Mouse (Mus musculus) left cerebral cortex, adult 2 months (tissue): ENCODE measurements around the gene Znhit2. TPM values are rescaled to one million over a fixed set of nuclear protein-coding genes. Genes with fewer than 3 reads are reported as not detected.

Experiments
- DNase-seq, 2 experiments: peaks; one replicate each; pipeline ENCODE4 v3.0.0; 2021 to 2022; ENCODE audit warnings: low spot score in 2 of 2, mixed read lengths in 1 of 2; ENCODE audit errors: extremely low spot score in 1 of 2
- H3K27ac ChIP-seq: fragments of 200-600 bp; 2 replicates; pipeline ENCODE4 v1.8.1; 2022
- H3K4me3 ChIP-seq: fragments of 200-600 bp; 2 replicates; pipeline ENCODE4 v1.8.1; 2022
- CTCF ChIP-seq: fragments of 200-600 bp; IDR thresholded peaks from 2 replicates; pipeline ENCODE4 v1.8.1; 2022; ENCODE audit warnings: antibody characterized with exemption, mild to moderate bottlenecking, moderate library complexity
- intact Hi-C: fragments of 180-260 bp; cut with DNase I; formaldehyde crosslinking; loops from one replicate; pipeline ENCODE4 v1.15.1; 2025
- total RNA-seq, 2 experiments: library from RNA; stranded (reverse); gene quantifications; 2 replicates each; pipeline ENCODE4 v1.2.3; 2021

Znhit2 gene
- total RNA-seq, 2 experiments from 2014 or later, result 33.9 to 39.1 TPM

DNA sequence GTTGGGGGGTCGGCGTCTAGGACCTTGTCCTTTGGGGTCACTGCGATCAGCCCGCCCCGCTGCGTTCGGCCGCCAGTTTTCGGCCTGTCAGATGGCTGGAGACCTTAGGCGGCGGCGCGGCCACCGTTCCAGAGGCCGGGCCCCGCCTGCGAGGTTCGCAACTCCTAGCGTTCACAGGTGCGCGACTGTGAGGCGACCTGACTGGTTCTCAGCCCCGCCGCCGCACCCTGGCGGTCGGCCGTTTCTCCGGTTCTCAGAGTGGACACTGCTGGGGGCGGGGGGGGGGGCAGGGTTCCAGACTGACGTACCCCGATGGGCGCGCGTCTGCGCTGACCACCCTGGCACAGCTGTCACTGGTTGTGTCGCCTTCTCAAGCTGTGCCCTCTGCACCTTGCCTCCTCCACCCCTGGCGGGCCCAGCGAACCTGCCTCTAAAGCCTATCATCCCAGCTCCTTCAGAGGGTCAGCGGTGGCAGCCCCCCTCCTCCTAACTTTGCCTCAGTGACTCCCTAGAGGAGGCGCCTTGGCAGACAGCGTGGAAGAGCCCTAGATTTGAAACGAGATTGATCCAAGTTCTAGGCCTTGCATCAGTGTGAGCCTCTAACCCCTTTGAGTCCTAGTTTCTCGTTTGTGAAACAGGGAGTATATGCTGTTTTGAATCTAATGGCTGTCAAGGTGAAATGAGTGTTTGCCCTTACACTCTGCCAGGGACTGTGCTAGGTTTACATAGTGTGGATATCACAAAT is 13.7 kb upstream of the Znhit2 start:
- H3K27ac ChIP-seq, result peak overlapping the region; percentile 99
- no peak for DNase-seq
- H3K4me3 ChIP-seq, result peak overlapping the region; percentile 64
- intact Hi-C loops, result loop anchor here (1.0 to 10.0 kb wide), 4 partner anchors 10 to 263 kb away; partner anchors contain the start of genes Fau, Mrpl49, Pola2 and Snx15
- no peak for TF ChIP-seq CTCF

DNA sequence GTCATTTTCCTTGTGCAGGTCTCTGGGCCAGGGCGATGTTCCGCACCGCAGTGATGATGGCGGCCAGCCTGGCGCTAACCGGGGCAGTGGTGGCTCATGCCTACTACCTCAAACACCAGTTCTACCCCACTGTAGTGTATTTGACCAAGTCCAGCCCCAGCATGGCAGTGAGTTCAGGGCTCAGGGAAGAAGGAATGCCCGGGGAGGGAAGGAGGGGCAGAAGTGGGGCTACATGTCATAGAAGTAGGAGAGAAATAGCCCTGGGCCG is 13.2 kb upstream of the Znhit2 start:
- intact Hi-C loops, result loop anchor here (1.0 to 10.0 kb wide), 4 partner anchors 9 to 263 kb away; partner anchors contain the start of genes Fau, Mrpl49, Pola2 and Snx15
- peak overlapping the region; percentile 64 for H3K4me3 ChIP-seq
- DNase-seq, result no peak
- no peak for TF ChIP-seq CTCF
- H3K27ac ChIP-seq, result peak overlapping the region; percentile 99; the same call in 1 of the 2 replicates

DNA sequence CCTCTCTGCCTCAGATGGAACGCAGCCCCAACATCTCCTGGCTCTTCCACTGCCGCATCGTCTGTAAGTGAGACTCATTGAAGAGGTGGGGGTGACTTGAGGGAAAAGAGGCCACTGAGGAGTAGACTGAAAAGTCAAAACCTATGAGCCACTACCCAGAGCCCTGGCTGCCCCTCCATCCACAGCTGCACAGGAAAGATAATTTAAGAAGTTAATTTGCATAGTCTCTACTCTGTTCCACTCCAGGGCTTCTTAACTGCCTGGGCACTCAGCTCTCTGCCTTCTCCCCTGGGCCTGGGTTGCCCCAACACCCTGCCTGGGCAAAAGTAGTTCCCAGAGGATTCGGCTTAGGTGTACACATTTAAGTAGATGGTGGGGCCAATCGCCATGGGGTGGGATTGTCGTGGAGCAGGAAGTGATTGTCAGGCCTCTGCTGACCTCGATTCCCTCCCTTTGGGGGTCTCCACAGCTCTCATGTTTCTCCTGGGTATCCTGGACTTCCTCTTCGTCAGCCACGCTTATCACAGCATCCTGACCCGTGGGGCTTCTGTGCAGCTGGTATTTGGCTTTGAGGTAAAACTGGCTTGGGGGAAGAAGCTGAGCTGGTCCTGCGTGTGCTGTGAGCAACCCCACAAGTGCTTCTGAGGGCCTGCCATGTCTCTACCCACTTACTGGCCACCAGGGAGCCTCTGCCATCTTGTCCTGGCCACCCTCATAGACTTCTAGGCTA is 12.1 kb upstream of the Znhit2 start:
- TF ChIP-seq CTCF, result no peak
- intact Hi-C loops, result loop anchor here (5.0 to 10.0 kb wide), 2 partner anchors 78 to 264 kb away; partner anchors contain the start of gene Snx15
- Histone ChIP-seq H3K4me3 (no peak overlapping the region), H3K27ac (no peak overlapping the region)
- DNase-seq, result no peak

DNA sequence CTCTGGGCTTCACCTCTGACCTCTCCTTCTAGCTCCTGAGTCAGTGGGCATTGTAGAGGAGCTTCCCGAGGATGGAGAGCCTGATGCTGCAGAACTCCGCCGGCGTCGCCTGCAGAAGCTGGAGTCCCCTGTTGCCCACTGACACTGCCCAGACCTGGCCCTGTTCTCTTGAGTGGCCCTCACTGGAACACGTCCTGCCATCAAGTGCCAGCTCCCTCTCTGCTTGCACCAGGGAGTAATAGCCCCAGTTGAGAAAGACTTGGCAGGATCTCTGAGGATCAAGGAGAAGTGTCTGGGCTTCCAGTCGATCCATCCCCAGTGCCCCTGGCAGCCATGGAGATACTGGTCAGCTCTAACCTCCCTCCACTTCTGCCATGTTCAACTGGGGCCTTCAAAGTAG is 8.5 kb upstream of the Znhit2 start:
- no peak overlapping the region for H3K4me3 ChIP-seq
- no peak for DNase-seq
- no peak for TF ChIP-seq CTCF
- intact Hi-C loops, result no loop called here
- no peak overlapping the region for H3K27ac ChIP-seq

DNA sequence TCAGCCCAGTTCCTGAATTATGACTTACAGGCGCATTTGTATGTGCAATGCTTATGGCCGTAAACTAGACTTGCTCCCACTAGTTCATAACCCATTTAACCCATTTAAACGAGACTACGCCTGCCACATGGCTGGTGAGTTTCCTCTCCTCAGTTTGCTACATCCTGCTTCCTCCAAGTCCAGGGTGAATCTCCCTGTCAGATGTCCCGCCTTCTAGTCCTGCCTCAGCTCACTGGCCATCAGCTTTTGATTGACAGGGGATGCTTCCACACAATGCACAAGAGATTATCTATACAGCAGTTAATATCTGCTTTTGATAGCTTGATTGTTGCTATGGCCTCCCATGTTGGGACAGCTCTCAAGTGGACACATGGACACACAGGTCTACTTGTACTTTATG is 6.7 kb upstream of the Znhit2 start:
- H3K4me3 ChIP-seq, result no peak overlapping the region
- no peak overlapping the region for H3K27ac ChIP-seq
- intact Hi-C loops, result no loop called here
- no peak for TF ChIP-seq CTCF
- DNase-seq, result no peak

DNA sequence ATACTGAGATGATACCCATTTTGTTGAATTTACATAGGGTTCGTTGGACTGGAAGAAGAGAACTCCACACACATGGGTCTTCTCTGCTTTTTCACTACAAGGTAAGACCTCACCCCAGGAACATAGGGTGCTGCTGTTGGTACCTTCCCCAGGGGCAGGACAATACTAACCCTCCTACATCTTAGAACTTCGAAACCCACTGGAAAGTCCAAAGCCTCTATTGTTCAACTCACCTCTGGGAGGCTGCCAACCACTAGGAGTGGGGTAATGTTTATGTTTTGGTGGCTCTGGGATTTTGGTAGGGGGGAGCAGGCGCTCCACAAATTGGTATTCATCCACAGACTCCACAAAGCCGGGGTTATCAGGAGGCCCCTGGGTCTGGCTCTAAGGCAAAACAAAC is 4.3 kb upstream of the Znhit2 start:
- no peak for TF ChIP-seq CTCF
- H3K27ac ChIP-seq, result no peak overlapping the region
- DNase-seq, result no peak
- peak overlapping the region; percentile 86 for H3K4me3 ChIP-seq
- intact Hi-C loops, result loop anchor here (1.0 kb wide), 1 partner anchor 9 kb away; no protein-coding TSS in a partner anchor

DNA sequence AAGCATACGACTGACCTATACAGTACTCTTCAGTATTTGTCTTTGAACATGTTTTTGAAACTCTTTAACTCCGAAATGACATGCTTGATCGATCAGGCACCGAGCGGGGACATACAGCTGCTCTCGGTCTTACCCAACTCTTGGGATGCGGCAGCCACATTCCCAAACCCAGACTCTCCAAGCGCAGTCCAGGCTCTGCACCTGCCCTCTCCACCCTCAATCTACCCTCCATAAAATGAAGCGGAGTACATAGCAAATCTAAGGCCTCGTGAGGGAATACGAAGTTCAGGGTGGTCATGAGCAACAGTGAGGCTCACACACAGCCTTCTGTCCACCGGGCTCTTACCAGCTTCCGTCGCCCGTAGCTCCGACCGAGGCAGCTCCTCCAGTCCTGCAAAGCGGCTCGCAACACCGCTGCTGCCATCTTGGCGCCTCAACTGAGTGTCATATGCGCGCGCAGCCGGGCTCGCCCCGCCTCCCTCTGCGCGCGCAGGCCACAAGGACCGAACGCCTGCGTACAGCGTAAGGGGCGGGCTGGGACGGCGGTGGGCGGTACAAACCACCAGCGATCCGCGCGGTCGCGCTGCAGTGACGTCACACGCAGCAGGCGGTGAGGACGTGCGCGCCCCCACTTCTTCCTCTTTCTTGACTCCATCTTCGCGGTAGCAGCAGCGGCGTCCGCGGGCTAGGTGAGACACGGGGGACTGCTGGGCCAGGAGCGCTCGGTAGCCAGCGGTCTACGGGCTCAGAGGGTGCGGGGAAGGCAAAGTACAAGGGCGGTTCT is 3.5 kb upstream of the Znhit2 start, which contains the start of the genes Mrpl49 and Fau:
Gene Mrpl49 (minus strand): TSS at position 473 of the 784 bp plus-strand sequence.
Gene Fau (plus strand): TSS at position 532 of the 784 bp plus-strand sequence.
- H3K4me3 ChIP-seq, result peak within 1 kb of the TSS; percentile 86
- TF ChIP-seq CTCF, result no peak
- intact Hi-C loops, result loop anchor here (1.0 kb wide), 1 partner anchor 10 kb away; no protein-coding TSS in a partner anchor
- peak within 1 kb of the TSS; percentile 94 for H3K27ac ChIP-seq
- DNase-seq, result peak; percentile 99 to 100

DNA sequence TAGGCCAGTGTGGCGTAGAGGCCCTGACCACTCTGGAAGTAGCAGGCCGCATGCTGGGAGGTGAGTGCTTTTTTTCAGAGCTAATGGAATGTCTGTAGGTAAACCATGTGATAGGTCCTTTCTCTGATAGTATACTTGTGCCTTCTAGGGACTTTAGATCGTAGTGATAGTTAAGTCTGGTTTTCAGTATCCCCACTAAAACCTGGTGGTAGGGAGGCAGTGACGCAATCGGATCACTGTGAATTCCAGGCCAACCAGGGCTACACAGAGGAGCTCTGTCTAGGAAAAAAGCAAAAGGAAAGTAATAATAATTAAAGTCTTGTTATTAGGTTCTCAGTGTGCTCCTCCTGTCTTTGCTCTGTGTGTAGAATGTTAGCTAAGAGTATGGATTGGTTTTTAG is 2.5 kb upstream of the Znhit2 start:
- no peak for TF ChIP-seq CTCF
- intact Hi-C loops, result no loop called here
- Histone ChIP-seq H3K27ac (peak overlapping the region; percentile 94), H3K4me3 (peak overlapping the region; percentile 86)
- no peak for DNase-seq

DNA sequence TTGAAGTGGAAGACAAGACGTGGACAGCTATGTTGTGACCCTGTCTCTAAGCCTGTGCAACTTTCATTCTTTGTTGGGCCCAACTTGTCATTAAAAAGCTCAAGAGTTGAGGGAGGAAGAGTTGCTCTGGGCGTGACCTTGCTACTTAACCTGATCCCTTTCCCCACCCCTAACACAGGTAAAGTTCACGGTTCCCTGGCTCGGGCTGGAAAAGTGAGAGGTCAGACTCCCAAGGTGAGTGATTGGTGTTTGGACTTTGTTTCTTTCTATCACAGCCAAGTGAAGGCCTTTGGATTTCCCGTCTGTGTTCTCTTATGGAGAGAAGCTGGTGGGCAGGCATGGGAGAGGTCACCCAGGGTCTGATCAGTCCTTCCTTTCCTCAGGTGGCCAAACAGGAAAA is 2.0 kb upstream of the Znhit2 start:
- Histone ChIP-seq H3K27ac (no peak overlapping the region), H3K4me3 (peak overlapping the region; percentile 86)
- TF ChIP-seq CTCF, result no peak
- intact Hi-C loops, result no loop called here
- DNase-seq, result no peak

DNA sequence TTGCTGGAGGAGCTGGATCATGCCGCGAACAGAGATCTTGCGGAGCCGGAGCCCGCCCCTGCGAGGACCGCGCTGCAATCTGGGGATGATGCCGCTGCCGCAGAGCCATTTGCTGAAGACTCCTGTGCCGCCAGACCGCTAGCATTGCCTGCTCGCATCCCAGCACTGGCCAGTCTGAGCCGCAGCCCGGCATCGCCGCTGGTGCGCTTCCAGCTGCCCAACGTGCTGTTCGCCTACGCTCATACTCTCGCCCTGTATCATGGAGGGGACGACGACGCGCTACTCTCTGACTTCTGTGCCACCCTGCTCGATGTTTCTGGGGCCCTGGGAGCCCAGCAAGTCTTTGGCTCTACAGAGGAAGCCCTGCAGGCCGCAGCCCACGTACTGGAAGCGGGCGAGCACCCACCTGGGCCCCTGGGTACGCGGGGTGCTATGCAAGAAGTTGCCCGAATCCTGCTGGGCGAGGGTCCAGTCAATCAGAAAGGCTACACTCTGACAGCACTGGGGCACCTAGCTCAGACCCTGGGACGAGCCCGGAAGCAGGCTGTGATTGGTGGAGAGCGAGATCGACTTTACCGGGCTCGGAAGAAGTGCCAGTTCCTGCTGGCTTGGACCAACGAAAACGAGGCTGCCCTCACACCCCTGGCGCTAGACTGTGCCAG is 780 bp downstream of the Znhit2 start:
- Histone ChIP-seq H3K27ac (peak overlapping the region; percentile 93), H3K4me3 (peak overlapping the region; percentile 51)
- no peak for TF ChIP-seq CTCF
- intact Hi-C loops, result loop anchor here (2.0 kb wide), 1 partner anchor 23 kb away; the partner anchor contains the start of genes Cdca5 and Zfpl1
- DNase-seq, result peak; percentile 43 to 51

DNA sequence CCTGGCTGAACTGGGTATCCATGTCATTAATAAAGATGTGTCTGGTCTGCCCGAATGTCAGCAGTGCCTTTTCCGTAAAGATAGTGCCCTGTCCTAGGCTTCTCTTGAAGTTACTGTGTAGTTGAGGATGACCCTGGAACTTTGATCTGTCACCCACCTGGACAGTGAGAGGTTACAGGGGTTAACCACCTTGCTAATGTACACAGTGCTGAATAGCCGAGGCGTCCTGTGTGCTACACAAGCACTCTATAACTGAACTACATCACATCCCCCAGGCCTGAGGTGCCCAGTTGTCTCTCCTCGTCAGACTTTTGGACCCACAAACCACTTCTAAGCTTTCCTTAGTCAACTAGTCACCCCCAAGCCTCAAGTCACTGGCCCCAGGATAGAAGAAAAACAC is 1.4 kb downstream of the Znhit2 start:
- no peak for DNase-seq
- Histone ChIP-seq H3K4me3 (peak overlapping the region; percentile 51), H3K27ac (peak overlapping the region; percentile 93)
- intact Hi-C loops, result no loop called here
- TF ChIP-seq CTCF, result no peak
